Mouse (Mus musculus) limb, embryonic 12.5 days (tissue): ENCODE measurements around the gene Nkg7. TPM values are rescaled to one million over a fixed set of nuclear protein-coding genes. Genes with fewer than 3 reads are reported as not detected.
"Not testable (repeated sequence)": the region's sequence is repeated elsewhere in the genome, so short reads cannot be mapped to it uniquely, and the experiment has no call there.

ENCODE experiments used
- ATAC-seq: fragments of 200-750 bp; cut with Nextera tagmentation; 2 replicates; pipeline ENCODE4 v1.8.0; 2017; ENCODE audit warnings: low read depth, moderate TSS enrichment; ENCODE audit not compliant: insufficient number of reproducible peaks, insufficient read depth, low FRiP score, low TSS enrichment
- H3K27ac ChIP-seq: fragments of 300-500 bp; sonication (generic); 2 replicates; pipeline ENCODE4 v1.5.1; 2016; ENCODE audit warnings: mild to moderate bottlenecking, moderate library complexity
- H3K27me3 ChIP-seq: fragments of 300-500 bp; sonication (generic); 2 replicates; pipeline ENCODE4 v1.6.1; 2016; ENCODE audit warnings: mild to moderate bottlenecking, moderate library complexity
- H3K36me3 ChIP-seq: fragments of 300-500 bp; sonication (generic); 2 replicates; pipeline ENCODE4 v1.6.1; 2016; ENCODE audit warnings: mild to moderate bottlenecking, moderate library complexity
- H3K4me1 ChIP-seq: fragments of 300-500 bp; sonication (generic); replicated peaks from 2 replicates; pipeline ENCODE4 v1.6.1; 2016
- H3K4me2 ChIP-seq: fragments of 300-500 bp; sonication (generic); 2 replicates; pipeline ENCODE4 v1.6.1; 2016; ENCODE audit warnings: mild to moderate bottlenecking, moderate library complexity
- H3K4me3 ChIP-seq: fragments of 300-500 bp; sonication (generic); replicated peaks from 2 replicates; pipeline ENCODE4 v1.5.1; 2016; ENCODE audit warnings: mild to moderate bottlenecking
- H3K9ac ChIP-seq: fragments of 300-500 bp; sonication (generic); replicated peaks from 2 replicates; pipeline ENCODE4 v1.6.1; 2016; ENCODE audit warnings: mild to moderate bottlenecking, moderate library complexity
- H3K9me3 ChIP-seq: fragments of 300-500 bp; sonication (generic); 2 replicates; pipeline ENCODE4 v1.6.1; 2016; ENCODE audit warnings: mild to moderate bottlenecking, moderate library complexity
- WGBS: fragments of 180-500 bp; shearing (Covaris S2); methylation state at CpG from one replicate; pipeline ENCODE4 v1.1.7; 2016; 5-methylcytosine and 5-hydroxymethylcytosine counted together
- polyA plus RNA-seq: library from polyadenylated mRNA; unstranded; fragments of >200 nt; fragmentation: Nextera tagmentation; extraction: Ambion mirVana; gene quantifications from 2 replicates; pipeline ENCODE4 v1.2.1, GENCODE M21; 2016

Nkg7 gene
- polyA plus RNA-seq = 0.64 TPM in 1 of 2 replicates, not detected in the other

- no peak within 1 kb of the TSS for H3K4me3 ChIP-seq
- H3K27me3 ChIP-seq = no peaks in the 10 kb centered on the region
- WGBS = 66% methylated on average over 10 of the region's 10 CpGs
- H3K9ac ChIP-seq = no peak within 1 kb of the TSS
- no peak within 1 kb of the TSS for H3K4me2 ChIP-seq
- no peaks in the 10 kb centered on the region for H3K9me3 ChIP-seq
- no peaks in the 10 kb centered on the region for H3K4me1 ChIP-seq
- no peaks in the 10 kb centered on the region for H3K36me3 ChIP-seq
- no peak within 1 kb of the TSS for H3K27ac ChIP-seq
- ATAC-seq = no peak
Observed at GRCm38 (mm10) chr7:43436341-43437255, at the start of gene Nkg7. Gene Nkg7, plus strand, starts transcription at chr7:43437073.

DNA sequence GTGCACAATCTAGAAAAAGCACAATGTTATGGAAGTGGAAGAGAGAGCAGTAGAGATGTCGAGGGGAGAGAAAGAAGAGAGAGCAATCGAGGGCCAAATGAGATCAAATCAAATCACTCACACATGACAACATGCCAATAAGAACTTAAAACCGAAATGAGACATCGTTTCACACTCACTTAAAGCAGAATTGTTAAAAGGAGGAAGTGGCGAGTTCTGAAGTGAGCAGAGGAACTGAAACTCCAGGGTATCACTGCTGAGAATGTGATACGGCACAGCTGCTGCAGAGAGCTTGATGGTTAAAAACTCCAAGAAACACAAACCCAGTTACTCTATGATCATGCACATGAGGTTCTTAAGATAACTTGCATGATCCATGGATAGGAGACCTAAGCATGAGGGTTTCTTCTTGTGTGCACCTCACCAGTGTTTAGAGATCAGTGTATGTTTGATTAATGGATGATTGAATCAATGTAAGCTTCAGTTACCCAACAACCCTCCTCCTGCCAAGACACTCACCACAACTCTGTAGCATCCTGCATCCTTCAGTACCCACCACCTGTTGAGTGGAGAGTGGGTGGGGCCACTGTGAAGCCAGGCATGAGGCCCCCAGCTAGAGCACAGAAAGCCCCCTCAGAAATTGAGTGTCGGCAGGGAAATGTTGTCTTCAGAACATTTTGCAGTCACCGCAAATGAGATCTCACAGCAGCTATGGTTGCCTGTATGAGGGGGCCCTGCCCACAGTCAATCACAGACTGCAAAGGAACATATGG lies 44.3 kb upstream of the Nkg7 start:
- Histone ChIP-seq H3K4me3 (no peak overlapping the region), H3K27ac (no peak overlapping the region), H3K4me2 (no peak overlapping the region), H3K9me3 (no peaks in the 10 kb centered on the region), H3K27me3 (no peaks in the 10 kb centered on the region), H3K4me1 (no peaks in the 10 kb centered on the region), H3K9ac (no peak overlapping the region), H3K36me3 (no peaks in the 10 kb centered on the region)
- WGBS = 75% methylated on average over 8 of the region's 8 CpGs
- ATAC-seq = no peak

DNA sequence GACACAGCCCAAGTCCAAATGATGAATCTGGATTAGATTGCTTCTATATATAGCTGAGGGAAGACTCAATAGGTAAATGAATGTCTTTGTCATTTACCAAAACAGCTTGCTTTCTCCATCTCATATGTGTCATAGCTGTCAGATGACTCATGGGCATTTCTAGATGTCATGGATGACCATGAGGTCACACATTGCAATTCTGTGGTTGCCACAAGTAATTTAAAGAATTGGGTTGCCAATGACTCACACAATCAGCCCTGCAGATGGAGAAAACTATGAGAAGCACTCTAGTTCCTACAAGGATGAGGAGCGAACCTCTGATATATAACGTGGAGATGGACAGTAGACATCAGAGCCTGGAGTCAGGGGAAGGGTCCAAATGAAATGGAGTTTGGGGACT lies 37.4 kb upstream of the Nkg7 start:
- H3K4me2 ChIP-seq = no peak overlapping the region
- no peaks in the 10 kb centered on the region for H3K4me1 ChIP-seq
- H3K9ac ChIP-seq = no peak overlapping the region
- H3K9me3 ChIP-seq = no peaks in the 10 kb centered on the region
- no peaks in the 10 kb centered on the region for H3K36me3 ChIP-seq
- H3K4me3 ChIP-seq = no peak overlapping the region
- H3K27me3 ChIP-seq = no peaks in the 10 kb centered on the region
- ATAC-seq = no peak
- 92% methylated on average over 2 of the region's 2 CpGs for WGBS
- no peak overlapping the region for H3K27ac ChIP-seq

DNA sequence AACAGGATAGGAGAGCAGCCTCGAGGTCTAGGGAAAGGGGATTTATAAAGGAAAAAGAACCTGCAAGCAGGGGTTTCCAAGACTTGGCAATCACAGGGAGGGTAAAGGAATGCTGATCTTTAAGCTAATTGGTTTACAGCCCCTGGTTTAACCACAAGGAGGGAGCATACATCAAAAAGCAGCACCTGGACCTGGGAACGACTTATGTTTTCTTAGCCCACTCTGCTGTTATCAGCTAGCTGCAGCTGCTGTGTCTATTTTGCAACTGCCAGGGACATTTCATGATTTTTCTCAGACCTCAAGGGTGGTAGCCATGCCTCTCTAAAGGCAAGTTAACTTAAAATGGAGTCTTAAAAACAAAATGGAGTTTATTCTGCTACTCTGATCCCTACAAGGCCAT lies 34.2 kb upstream of the Nkg7 start:
- no peaks in the 10 kb centered on the region for H3K9me3 ChIP-seq
- no peaks in the 10 kb centered on the region for H3K36me3 ChIP-seq
- no peak overlapping the region for H3K9ac ChIP-seq
- no peak for ATAC-seq
- no peaks in the 10 kb centered on the region for H3K27me3 ChIP-seq
- 21% methylated on average over 2 of the region's 2 CpGs for WGBS
- H3K4me2 ChIP-seq = no peak overlapping the region
- no peaks in the 10 kb centered on the region for H3K4me1 ChIP-seq
- no peak overlapping the region for H3K4me3 ChIP-seq
- no peak overlapping the region for H3K27ac ChIP-seq

DNA sequence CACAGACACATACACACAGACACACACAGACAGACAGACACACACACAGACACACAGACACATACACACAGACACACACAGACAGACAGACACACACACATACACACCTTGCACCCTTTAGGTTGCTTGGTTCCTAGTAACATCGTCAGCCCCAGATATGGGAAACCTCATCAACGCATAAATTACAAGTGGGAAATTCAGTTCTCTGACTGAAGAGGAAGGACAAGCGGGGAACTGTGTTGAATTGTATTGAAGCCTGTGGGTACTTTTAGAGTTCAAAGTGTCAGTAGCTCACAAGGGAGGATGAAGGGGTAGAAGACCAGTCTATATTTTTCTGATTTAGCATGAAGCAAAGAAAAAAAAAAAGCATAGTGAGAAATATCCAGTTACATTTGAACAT lies 29.3 kb upstream of the Nkg7 start:
- ATAC-seq = no peak
- no peaks in the 10 kb centered on the region for H3K27me3 ChIP-seq
- no peak overlapping the region for H3K9ac ChIP-seq
- H3K9me3 ChIP-seq = no peaks in the 10 kb centered on the region
- WGBS = 88% methylated on average over 3 of the region's 3 CpGs
- no peaks in the 10 kb centered on the region for H3K36me3 ChIP-seq
- H3K4me2 ChIP-seq = no peak overlapping the region
- no peaks in the 10 kb centered on the region; the same call in 1 of the 2 replicates for H3K4me1 ChIP-seq
- no peak overlapping the region for H3K4me3 ChIP-seq
- H3K27ac ChIP-seq = no peak overlapping the region

DNA sequence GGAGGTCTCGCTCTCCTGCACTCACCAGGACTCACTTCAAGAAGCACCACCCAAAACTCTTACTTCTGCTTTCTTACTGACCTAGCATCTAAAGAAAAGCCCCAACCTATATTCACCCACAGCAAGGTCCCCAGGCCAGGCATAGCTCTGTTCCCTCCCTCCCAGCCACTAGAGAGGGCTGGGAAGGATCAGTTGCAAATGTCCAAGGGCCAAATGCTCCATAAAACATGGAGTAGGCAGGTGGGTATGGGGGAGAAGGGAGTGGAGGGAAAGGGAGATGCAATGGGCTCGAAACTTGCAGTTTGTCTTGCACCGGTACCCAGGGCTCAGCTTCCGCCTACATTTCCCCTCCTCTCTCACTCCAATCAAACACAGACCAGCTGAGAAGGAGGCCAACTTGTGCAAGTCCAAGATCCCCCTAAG lies 28.7 kb upstream of the Nkg7 start, which contains the start of gene Siglecg:
Gene Siglecg (plus strand): TSS at position 74 of the 423 bp plus-strand sequence.
- H3K4me3 ChIP-seq = no peak within 1 kb of the TSS
- WGBS = 77% methylated on average over 4 of the region's 4 CpGs
- ATAC-seq = no peak

GRCm38 (mm10) chr7:43409084-43409483 lies 27.8 kb upstream of the Nkg7 start:
- no peak for ATAC-seq
- 76% methylated on average over 3 of the region's 3 CpGs for WGBS
- no peaks in the 10 kb centered on the region for H3K27me3 ChIP-seq
- H3K4me2 ChIP-seq = no peak overlapping the region
- no peaks in the 10 kb centered on the region for H3K36me3 ChIP-seq
- H3K4me3 ChIP-seq = no peak overlapping the region
- no peak overlapping the region for H3K9ac ChIP-seq
- no peaks in the 10 kb centered on the region for H3K9me3 ChIP-seq
- H3K27ac ChIP-seq = no peak overlapping the region
- no peaks in the 10 kb centered on the region; the same call in 1 of the 2 replicates for H3K4me1 ChIP-seq

More for the DNA sequence above, 28.7 kb upstream of the Nkg7 start, which contains the start of gene Siglecg:
- Histone ChIP-seq H3K27me3 (no peaks in the 10 kb centered on the region), H3K9ac (no peak within 1 kb of the TSS), H3K36me3 (no peaks in the 10 kb centered on the region), H3K4me2 (no peak within 1 kb of the TSS), H3K4me1 (no peaks in the 10 kb centered on the region; the same call in 1 of the 2 replicates), H3K9me3 (no peaks in the 10 kb centered on the region), H3K27ac (no peak within 1 kb of the TSS)

GRCm38 (mm10) chr7:43411724-43412123 lies 25.1 kb upstream of the Nkg7 start:
- WGBS = 29% methylated on average over 4 of the region's 4 CpGs
- not testable (repeated sequence) for H3K9me3 ChIP-seq, H3K36me3 ChIP-seq, H3K27me3 ChIP-seq, H3K27ac ChIP-seq, H3K9ac ChIP-seq, H3K4me2 ChIP-seq, H3K4me3 ChIP-seq, H3K4me1 ChIP-seq
- 0 out of 2 replicates have a peak, but pooled peaks have one; percentile 52 for ATAC-seq

DNA sequence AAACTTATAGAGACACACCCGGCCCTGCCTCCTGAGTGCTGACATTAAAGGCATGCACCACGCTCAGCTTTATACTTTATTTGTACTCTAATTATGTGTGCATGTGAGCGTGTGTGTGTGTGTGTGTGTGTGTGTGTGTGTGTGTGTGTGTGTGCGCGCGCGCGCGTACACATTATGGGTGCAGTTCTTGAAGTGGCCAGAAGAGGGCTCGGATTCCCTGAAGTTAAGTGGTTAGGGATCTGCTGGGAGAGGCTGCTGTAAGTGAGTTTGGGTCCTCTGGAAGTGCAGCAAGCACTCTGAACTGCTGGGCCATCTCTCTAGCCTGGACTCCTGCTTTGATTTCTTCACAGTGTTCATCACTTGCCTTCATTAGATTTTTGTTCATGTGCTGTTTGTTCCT lies 19.6 kb upstream of the Nkg7 start:
- H3K36me3 ChIP-seq = no peaks in the 10 kb centered on the region
- ATAC-seq = no peak
- H3K27ac ChIP-seq = no peak overlapping the region
- H3K9ac ChIP-seq = no peak overlapping the region
- H3K4me3 ChIP-seq = no peak overlapping the region
- no peaks in the 10 kb centered on the region for H3K4me1 ChIP-seq
- H3K9me3 ChIP-seq = peaks cover 6% of the 10 kb centered on the region
- H3K4me2 ChIP-seq = no peak overlapping the region
- no peaks in the 10 kb centered on the region for H3K27me3 ChIP-seq
- WGBS = 84% methylated on average over 10 of the region's 10 CpGs

GRCm38 (mm10) chr7:43422995-43423617 lies 13.8 kb upstream of the Nkg7 start:
- H3K9ac ChIP-seq = no peak overlapping the region
- H3K36me3 ChIP-seq = no peaks in the 10 kb centered on the region
- WGBS = 14% methylated on average over 11 of the region's 11 CpGs
- H3K27me3 ChIP-seq = no peaks in the 10 kb centered on the region
- peak; percentile 79 for ATAC-seq
- peak overlapping the region; percentile 42 for H3K4me2 ChIP-seq
- no peak overlapping the region for H3K4me3 ChIP-seq
- H3K9me3 ChIP-seq = no peaks in the 10 kb centered on the region
- no peaks in the 10 kb centered on the region; the same call in 1 of the 2 replicates for H3K4me1 ChIP-seq
- H3K27ac ChIP-seq = no peak overlapping the region
